Mouse (Mus musculus): Measurements from ENCODE around the gene Zfp513. TPM values are rescaled to one million over a fixed set of nuclear protein-coding genes. Genes with fewer than 3 reads are reported as not detected.
A peak's percentile ranks its signal among the peaks of the same experiment; 100 is the strongest.
"Not testable (repeated sequence)": the region's sequence is repeated elsewhere in the genome, so short reads cannot be mapped to it uniquely, and the experiment has no call there.

The Zfp513 gene
- total RNA-seq (2021), result 10 to 100 TPM; 27.1 to 27.3 TPM

GRCm38 (mm10) chr5:31201742-31202590 lies at the start of gene Zfp513:
Gene Zfp513, minus strand, starts transcription at chr5:31202303.
- intact Hi-C loops (cut with DNase I), result loop anchor here (1.0 kb wide), 1 partner anchor 9 kb away; the partner anchor contains the start of genes Eif2b4 and Snx17
- peak; percentile 97 to 100 for DNase-seq (ENCODE audit: low spot score in 2 of 2)

DNA sequence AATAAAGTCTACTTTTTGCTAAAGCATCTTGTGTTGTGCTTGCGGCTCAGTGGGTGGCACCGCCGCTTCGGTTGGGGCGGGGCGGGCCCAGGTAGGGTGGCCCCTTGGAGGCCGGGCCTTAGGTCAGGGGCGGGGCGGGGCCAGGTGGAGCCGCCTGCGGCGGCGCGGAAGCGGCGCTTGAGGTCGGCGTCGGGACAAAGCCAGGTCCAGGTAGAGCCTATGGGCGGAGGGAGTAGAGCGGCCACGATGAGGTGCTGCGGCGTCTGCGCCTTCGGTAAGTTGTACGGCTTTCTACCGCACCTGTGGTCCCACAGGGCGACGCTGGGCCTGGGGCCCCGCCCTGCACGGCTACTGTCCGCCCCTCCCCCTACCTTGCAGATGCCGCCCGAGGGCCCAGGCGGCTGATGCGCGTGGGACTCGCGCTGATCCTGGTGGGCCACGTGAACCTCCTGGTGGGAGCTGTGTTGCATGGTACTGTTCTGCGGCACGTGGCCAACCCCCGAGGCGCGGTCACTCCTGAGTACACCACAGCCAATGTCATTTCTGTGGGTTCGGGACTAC lies 49.5 kb upstream of the Zfp513 start, which contains the start of gene Krtcap3:
Krtcap3 (plus strand) TSS at position 151 of the 561 bp plus-strand sequence.
- intact Hi-C loops (cut with DNase I), result no loop called here
- no peak for DNase-seq (ENCODE audit: low spot score in 2 of 2)

- intact Hi-C loops (cut with DNase I), result no loop called here
- no peak for DNase-seq (ENCODE audit: low spot score in 2 of 2)
Measured at GRCm38 (mm10) chr5:31250716-31251115, 48.6 kb upstream of the Zfp513 start.

GRCm38 (mm10) chr5:31242191-31242590 lies 40.1 kb upstream of the Zfp513 start:
- DNase-seq (ENCODE audit: low spot score in 2 of 2), result no peak
- intact Hi-C loops (cut with DNase I), result no loop called here

- intact Hi-C loops (cut with DNase I), result no loop called here
- DNase-seq (ENCODE audit: low spot score in 2 of 2), result no peak
Measured at GRCm38 (mm10) chr5:31241522-31242034, 39.5 kb upstream of the Zfp513 start.

- intact Hi-C loops (cut with DNase I), result loop anchor here (1.0 kb wide), 1 partner anchor 20 kb away; no protein-coding TSS in a partner anchor
- DNase-seq (ENCODE audit: low spot score in 2 of 2), result peak; percentile 96 to 97
Measured at GRCm38 (mm10) chr5:31240637-31241521, 38.8 kb upstream of the Zfp513 start, which contains the start of the genes Nrbp1 and Gm9970. Gene Nrbp1, plus strand, starts transcription at chr5:31240864. Gene Gm9970, minus strand, starts transcription at chr5:31241232.

DNA sequence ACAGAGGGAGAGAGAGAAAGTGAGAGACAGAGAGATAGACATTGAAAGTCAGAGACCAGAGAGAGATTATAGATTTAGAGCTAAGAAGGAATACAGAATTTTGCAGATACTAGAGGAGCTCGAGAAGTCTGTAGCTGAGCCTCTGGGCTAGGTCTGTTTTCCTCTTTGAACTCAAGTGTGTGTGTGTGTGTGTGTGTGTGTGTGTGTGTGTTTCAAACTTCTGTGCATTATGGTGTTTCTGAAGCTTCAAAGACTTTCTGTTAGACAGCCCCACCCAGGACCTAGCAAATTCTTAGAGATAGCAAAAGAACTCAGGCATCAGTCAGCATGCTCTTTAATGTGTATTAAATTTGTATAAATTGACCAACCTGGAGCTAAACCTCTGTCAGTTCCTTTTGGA lies 24.5 kb upstream of the Zfp513 start:
- intact Hi-C loops (cut with DNase I), result no loop called here
- DNase-seq (ENCODE audit: low spot score in 2 of 2), result no peak

GRCm38 (mm10) chr5:31222696-31223095 lies 20.6 kb upstream of the Zfp513 start:
- intact Hi-C loops (cut with DNase I), result loop anchor here (5.0 kb wide), 1 partner anchor 230 kb away; the partner anchor contains the start of gene Zfp512
- DNase-seq (ENCODE audit: low spot score in 2 of 2), result no peak

DNA sequence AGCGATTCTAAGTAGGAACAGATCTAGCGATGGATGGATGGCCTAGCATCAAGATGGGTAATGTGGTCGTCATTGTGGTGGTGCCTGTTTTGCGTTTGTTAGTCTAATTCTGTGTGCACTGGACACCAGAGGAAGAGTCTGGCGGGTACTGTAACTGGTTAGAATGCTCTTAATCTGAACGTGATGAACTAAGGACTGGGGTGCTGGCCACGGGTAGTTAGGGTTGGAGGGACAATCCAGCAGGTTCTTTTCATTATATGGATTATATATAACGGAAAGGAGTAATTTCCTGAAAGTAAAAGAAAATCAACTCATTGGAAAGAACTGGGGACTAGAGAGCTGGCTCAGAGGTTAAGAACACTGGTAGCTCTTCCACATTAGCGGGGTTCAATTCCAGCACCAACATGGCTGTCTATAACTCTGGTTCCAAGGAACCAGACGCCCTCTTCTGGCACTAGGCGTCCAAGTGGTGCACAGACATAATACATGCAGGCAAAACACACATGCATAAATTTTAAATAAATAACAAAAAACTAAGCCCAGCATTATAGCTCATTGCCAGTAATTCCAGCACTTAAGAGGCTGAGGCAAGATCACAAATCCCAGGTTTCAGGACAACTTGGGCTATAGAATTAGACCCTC lies 19.3 kb upstream of the Zfp513 start:
- intact Hi-C loops (cut with DNase I), result loop anchor here (1.0 to 5.0 kb wide), 4 partner anchors 19 to 231 kb away; partner anchors contain the start of genes Ift172, Nrbp1 and Zfp512
- peak; percentile 23 to 47 for DNase-seq (ENCODE audit: low spot score in 2 of 2)

GRCm38 (mm10) chr5:31220448-31221303 lies 18.6 kb upstream of the Zfp513 start, which contains the start of gene Ppm1g:
Gene Ppm1g, minus strand, starts transcription at chr5:31220687.
- intact Hi-C loops (cut with DNase I), result loop anchor here (1.0 to 5.0 kb wide), 4 partner anchors 20 to 232 kb away; partner anchors contain the start of genes Ift172, Nrbp1 and Zfp512
- peak; percentile 96 for DNase-seq (ENCODE audit: low spot score in 2 of 2)

DNA sequence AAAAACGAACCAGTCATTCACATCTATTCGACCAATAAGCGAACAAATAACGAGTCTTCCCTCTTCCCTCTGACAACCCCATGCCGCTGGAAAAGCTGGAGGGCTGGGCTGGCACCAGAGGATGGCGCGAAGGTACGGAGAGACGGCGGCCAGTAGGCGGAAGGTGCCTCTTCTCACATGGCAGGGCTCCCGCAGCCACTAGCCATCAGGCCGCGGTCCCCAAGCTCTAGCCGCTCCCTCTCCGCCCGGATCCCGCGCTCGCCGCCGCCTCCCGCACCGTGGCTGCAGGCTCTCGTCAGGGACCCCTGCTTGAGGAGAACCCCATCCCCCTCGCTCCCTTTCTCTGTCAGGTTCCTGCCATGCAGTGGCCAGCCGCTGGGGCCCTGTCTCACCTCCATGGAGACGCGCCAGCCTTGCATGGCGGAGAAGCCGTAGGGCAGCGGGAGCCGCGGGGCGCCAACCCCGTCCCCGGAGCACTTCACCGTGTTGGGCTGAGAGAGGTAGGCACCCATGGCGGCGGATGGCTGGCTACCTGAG lies 17.9 kb upstream of the Zfp513 start:
- intact Hi-C loops (cut with DNase I), result loop anchor here (2.0 to 5.0 kb wide), 3 partner anchors 71 to 232 kb away; partner anchors contain the start of genes Ift172 and Zfp512
- DNase-seq (ENCODE audit: low spot score in 2 of 2), result peak; percentile 55 to 57

DNA sequence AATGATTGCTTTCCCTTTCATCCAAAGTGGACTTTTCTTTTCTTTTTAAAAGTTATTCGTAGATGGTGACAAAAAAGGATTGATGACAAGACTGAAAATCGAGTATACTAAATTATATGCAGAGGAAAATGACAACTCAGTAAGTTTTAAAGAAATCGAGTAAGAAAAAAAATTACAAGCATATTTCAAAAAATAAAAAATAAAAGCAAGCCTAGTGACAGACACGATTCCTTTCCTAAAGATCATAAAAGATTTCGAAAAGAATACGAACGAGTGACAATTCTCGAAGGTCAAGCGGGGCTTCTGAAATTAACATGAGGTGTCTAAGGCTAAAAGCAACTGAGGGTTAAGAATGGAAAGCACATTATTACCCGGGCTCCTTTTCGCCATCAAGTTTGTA lies 17.4 kb upstream of the Zfp513 start:
- intact Hi-C loops (cut with DNase I), result no loop called here
- DNase-seq (ENCODE audit: low spot score in 2 of 2), result no peak

DNA sequence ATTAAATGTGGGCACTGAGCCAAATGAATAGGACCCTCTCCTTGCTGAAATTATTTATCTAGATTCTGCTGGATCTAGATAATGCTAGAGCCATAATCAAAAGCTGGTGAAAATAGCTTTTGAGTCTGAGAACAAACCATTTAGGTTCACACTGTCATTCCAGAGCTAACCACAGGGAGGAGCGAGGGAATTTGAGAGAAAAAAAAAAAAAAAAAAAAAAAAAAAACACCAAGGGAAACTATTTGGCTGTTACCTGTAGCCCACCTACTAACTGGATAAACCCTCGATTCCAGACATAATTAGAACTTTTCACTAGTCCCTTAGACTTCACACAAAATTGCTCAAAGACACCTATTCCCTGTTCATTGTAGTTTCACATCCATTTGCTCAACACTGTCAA lies 17.0 kb upstream of the Zfp513 start:
- intact Hi-C loops (cut with DNase I), result no loop called here
- DNase-seq (ENCODE audit: low spot score in 2 of 2), result no peak

GRCm38 (mm10) chr5:31218294-31218693 lies 16.2 kb upstream of the Zfp513 start:
- intact Hi-C loops (cut with DNase I), result no loop called here
- no peak for DNase-seq (ENCODE audit: low spot score in 2 of 2)

- DNase-seq (ENCODE audit: low spot score in 2 of 2); intact Hi-C loops (cut with DNase I): not testable (repeated sequence)
Measured at GRCm38 (mm10) chr5:31216554-31216953, 14.5 kb upstream of the Zfp513 start.

- intact Hi-C loops (cut with DNase I), result no loop called here
Measured at GRCm38 (mm10) chr5:31204421-31204820, 2.3 kb upstream of the Zfp513 start.

GRCm38 (mm10) chr5:31203866-31204265 lies 1.8 kb upstream of the Zfp513 start:
- intact Hi-C loops (cut with DNase I), result no loop called here
- DNase-seq (ENCODE audit: low spot score in 2 of 2), result no peak

More at GRCm38 (mm10) chr5:31204421-31204820, 2.3 kb upstream of the Zfp513 start:
- no peak for DNase-seq (ENCODE audit: low spot score in 2 of 2)

All from left cerebral cortex, postnatal 25 days (tissue).